Mouse (Mus musculus) lung, postnatal 4 days (tissue): ENCODE results near the gene Coq10b.
"Not testable (repeated sequence)": the region's sequence is repeated elsewhere in the genome, so short reads cannot be mapped to it uniquely, and the experiment has no call there.

Source experiments
- DNase-seq, 2 experiments: peaks; one replicate each; pipeline ENCODE4 v3.0.0; 2021

Coq10b gene

GRCm38 (mm10) chr1:55058383-55058782 is 5.8 kb downstream of the Coq10b start:
- DNase-seq = not testable (repeated sequence)

GRCm38 (mm10) chr1:55061099-55061498 is 8.5 kb downstream of the Coq10b start:
- no peak for DNase-seq

GRCm38 (mm10) chr1:55061772-55062171 is 9.2 kb downstream of the Coq10b start:
- no peak for DNase-seq

GRCm38 (mm10) chr1:55072328-55072727 is 19.8 kb downstream of the Coq10b start:
- DNase-seq = not testable (repeated sequence)

GRCm38 (mm10) chr1:55074757-55075156 is 22.2 kb downstream of the Coq10b start:
- DNase-seq = no peak

GRCm38 (mm10) chr1:55075652-55076394 is 23.3 kb downstream of the Coq10b start:
- DNase-seq = no peak

- DNase-seq = no peak
Measured at GRCm38 (mm10) chr1:55076395-55076743, 23.8 kb downstream of the Coq10b start.

GRCm38 (mm10) chr1:55076849-55077516 is 24.4 kb downstream of the Coq10b start:
- DNase-seq = peak; percentile 29 to 52

GRCm38 (mm10) chr1:55079677-55080076 is 27.1 kb downstream of the Coq10b start:
- DNase-seq = no peak

GRCm38 (mm10) chr1:55082106-55082505 is 29.5 kb downstream of the Coq10b start:
- DNase-seq = no peak

GRCm38 (mm10) chr1:55085781-55086366 is 33.3 kb downstream of the Coq10b start:
- DNase-seq = no peak

GRCm38 (mm10) chr1:55086868-55087400 is 34.4 kb downstream of the Coq10b start:
- DNase-seq = peak in 1 of 2 experiments; percentile 18

GRCm38 (mm10) chr1:55087401-55087904 is 34.9 kb downstream of the Coq10b start:
- no peak for DNase-seq

- DNase-seq = peak; percentile 99
Measured at GRCm38 (mm10) chr1:55087932-55088610, 35.5 kb downstream of the Coq10b start, which contains the start of the genes Hspe1 and Hspd1. Hspe1 (plus strand) TSS chr1:55088132. Hspd1 (minus strand) TSS chr1:55088243.

- DNase-seq = no peak
Measured at GRCm38 (mm10) chr1:55088611-55089497, 36.3 kb downstream of the Coq10b start.

- no peak for DNase-seq
Measured at GRCm38 (mm10) chr1:55089498-55090064, 37.0 kb downstream of the Coq10b start.

- DNase-seq = no peak
Measured at GRCm38 (mm10) chr1:55092056-55092455, 39.5 kb downstream of the Coq10b start.

- no peak for DNase-seq
Measured at GRCm38 (mm10) chr1:55092469-55092868, 39.9 kb downstream of the Coq10b start.

GRCm38 (mm10) chr1:55106919-55107585 is 54.5 kb downstream of the Coq10b start:
- no peak for DNase-seq

GRCm38 (mm10) chr1:55107644-55108043 is 55.1 kb downstream of the Coq10b start:
- DNase-seq = no peak

GRCm38 (mm10) chr1:55108473-55108872 is 55.9 kb downstream of the Coq10b start:
- DNase-seq = no peak
